Mouse (Mus musculus) limb, embryonic 13.5 days (tissue): Measurements from ENCODE around the gene Abhd17c. TPM values are rescaled to one million over a fixed set of nuclear protein-coding genes. Genes with fewer than 3 reads are reported as not detected.
"Not testable (repeated sequence)": the region's sequence is repeated elsewhere in the genome, so short reads cannot be mapped to it uniquely, and the experiment has no call there.

Experiments used
- ATAC-seq: fragments of 200-750 bp; cut with Nextera tagmentation; 2 replicates; pipeline ENCODE4 v1.8.0; 2017; ENCODE audit warnings: low read depth, moderate number of reproducible peaks, moderate TSS enrichment; ENCODE audit not compliant: low FRiP score
- H3K27ac ChIP-seq: fragments of 300-500 bp; sonication (generic); 2 replicates; pipeline ENCODE4 v1.5.1; 2015; ENCODE audit warnings: inconsistent platforms, mild to moderate bottlenecking, moderate library complexity
- H3K27me3 ChIP-seq: fragments of 300-500 bp; sonication (generic); 2 replicates; pipeline ENCODE4 v1.6.1; 2015; ENCODE audit warnings: mild to moderate bottlenecking, inconsistent platforms
- H3K36me3 ChIP-seq: fragments of 300-500 bp; sonication (generic); 2 replicates; pipeline ENCODE4 v1.6.1; 2015; ENCODE audit warnings: inconsistent platforms, mild to moderate bottlenecking, moderate library complexity
- H3K4me1 ChIP-seq: fragments of 300-500 bp; sonication (generic); 2 replicates; pipeline ENCODE4 v1.6.1; 2015; ENCODE audit warnings: inconsistent platforms
- H3K4me2 ChIP-seq: fragments of 300-500 bp; sonication (generic); replicated peaks from 2 replicates; pipeline ENCODE4 v1.6.1; 2015; ENCODE audit warnings: inconsistent platforms, mild to moderate bottlenecking, moderate library complexity
- H3K4me3 ChIP-seq: fragments of 300-500 bp; sonication (generic); 2 replicates; pipeline ENCODE4 v1.5.1; 2015; ENCODE audit warnings: moderate library complexity, mild to moderate bottlenecking, inconsistent platforms
- H3K9ac ChIP-seq: fragments of 300-500 bp; sonication (generic); 2 replicates; pipeline ENCODE4 v1.6.1; 2015; ENCODE audit warnings: mild to moderate bottlenecking, inconsistent platforms
- H3K9me3 ChIP-seq: fragments of 300-500 bp; sonication (generic); 2 replicates; pipeline ENCODE4 v1.6.1; 2016; ENCODE audit warnings: inconsistent platforms
- WGBS: fragments of 180-500 bp; shearing (Covaris S2); methylation state at CpG from one replicate; pipeline ENCODE4 v1.1.7; 2015; 5-methylcytosine and 5-hydroxymethylcytosine counted together
- polyA plus RNA-seq: library from polyadenylated mRNA; unstranded; fragments of >200 nt; fragmentation: Nextera tagmentation; extraction: Ambion mirVana; gene quantifications from 2 replicates; pipeline ENCODE4 v1.2.1, GENCODE M21; 2015

Abhd17c gene
- polyA plus RNA-seq, 1 experiment from 2014 or later = 25.4 TPM

DNA sequence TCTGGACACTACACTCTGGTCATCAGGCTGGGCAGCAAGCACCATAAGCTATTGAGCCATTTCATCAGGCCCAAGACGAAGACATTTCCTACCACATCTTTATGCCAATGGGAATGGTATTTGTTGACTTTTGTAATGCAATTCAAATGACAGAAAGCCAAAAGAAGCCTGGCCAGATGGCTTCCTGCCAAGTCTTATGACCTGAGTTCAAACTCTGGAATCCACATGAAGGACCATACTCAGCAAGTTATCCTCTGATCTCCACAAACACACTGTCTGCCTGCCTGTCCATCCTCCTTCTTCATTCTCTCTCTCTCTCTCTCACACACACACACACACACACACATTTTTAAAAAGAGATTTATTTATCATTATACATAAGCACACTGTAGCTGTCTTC, 19.0 kb downstream of the Abhd17c start:
- no peak for ATAC-seq
- WGBS = 90% methylated on average over 1 of the region's 1 CpGs
- peaks cover 39% of the 10 kb centered on the region for H3K4me1 ChIP-seq

DNA sequence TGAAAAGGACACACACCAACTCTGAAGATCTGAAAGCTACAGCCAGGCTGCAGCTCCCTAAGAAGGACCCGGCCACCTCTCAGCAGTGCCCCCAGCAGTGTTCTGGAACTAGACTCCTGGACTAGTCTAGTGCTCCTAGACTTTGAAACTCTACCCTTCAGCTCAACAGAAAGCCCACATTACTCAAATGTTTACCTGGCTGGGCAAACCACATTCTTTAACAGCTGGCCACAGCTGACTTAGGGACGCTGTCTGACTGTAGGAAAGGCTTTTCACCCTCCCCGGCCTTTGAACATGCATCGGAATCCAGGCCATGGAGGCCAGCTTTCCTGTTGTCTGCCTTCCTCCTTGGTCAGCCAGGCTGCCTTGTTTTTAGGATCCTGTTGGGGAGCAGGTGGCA, 20.0 kb downstream of the Abhd17c start:
- 73% methylated on average over 4 of the region's 4 CpGs for WGBS
- Histone ChIP-seq H3K4me1 (peaks cover 42% of the 10 kb centered on the region), H3K4me2 (no peak overlapping the region), H3K27ac (no peak overlapping the region), H3K4me3 (no peak overlapping the region), H3K9ac (no peak overlapping the region), H3K27me3 (no peaks in the 10 kb centered on the region), H3K36me3 (no peaks in the 10 kb centered on the region), H3K9me3 (no peaks in the 10 kb centered on the region)
- ATAC-seq = no peak

More for the DNA sequence above, 19.0 kb downstream of the Abhd17c start:
- Histone ChIP-seq H3K4me2 (no peak overlapping the region), H3K27ac (no peak overlapping the region), H3K36me3 (no peaks in the 10 kb centered on the region), H3K9ac (no peak overlapping the region), H3K4me3 (no peak overlapping the region), H3K9me3 (no peaks in the 10 kb centered on the region), H3K27me3 (no peaks in the 10 kb centered on the region)

DNA sequence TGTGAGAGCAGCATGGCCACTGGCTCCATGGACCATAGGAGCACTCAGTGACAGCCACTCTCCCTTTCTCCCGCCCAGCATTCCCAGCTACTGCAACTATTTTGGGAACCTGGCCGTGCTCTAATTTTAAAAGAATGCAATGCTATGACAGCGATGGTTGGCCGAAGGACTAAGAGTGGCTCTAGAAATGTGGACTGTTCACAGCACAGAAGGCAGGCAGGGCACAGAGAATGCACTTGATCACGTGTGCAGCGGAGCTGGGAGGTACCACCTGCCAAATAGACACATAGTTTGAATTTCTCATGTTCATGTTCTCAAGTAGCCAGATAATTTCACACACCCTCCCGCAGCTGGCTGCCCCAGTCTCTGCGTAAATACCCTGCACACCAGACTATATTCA, 23.0 kb downstream of the Abhd17c start:
- Histone ChIP-seq H3K9ac (no peak overlapping the region), H3K36me3 (no peaks in the 10 kb centered on the region), H3K4me3 (no peak overlapping the region), H3K9me3 (no peaks in the 10 kb centered on the region), H3K27ac (peak overlapping the region; percentile 58), H3K4me2 (no peak overlapping the region), H3K27me3 (no peaks in the 10 kb centered on the region), H3K4me1 (peaks cover 58% of the 10 kb centered on the region)
- ATAC-seq = peak; percentile 87
- WGBS = 61% methylated on average over 8 of the region's 8 CpGs

DNA sequence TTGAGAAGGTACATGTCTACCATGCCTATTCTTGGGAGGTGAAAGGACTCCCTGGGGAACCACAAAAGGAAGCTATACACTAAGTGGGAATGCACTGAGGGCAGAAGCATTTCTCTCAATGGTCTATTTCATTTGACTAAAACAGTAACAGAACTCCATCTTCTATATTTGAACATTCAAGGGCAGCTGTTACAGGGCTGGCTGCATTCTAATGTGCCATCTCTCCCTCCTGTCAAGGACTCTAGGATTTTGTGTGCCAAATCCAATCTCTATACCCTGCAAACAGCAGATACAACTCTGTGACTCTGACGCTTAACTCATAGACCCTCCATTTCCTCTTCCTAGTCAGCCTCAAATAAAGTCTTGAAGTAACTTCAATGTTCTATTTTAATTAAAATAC, 26.0 kb downstream of the Abhd17c start:
- Histone ChIP-seq H3K27ac (no peak overlapping the region), H3K36me3 (no peaks in the 10 kb centered on the region), H3K9ac (no peak overlapping the region), H3K4me1 (peaks cover 56% of the 10 kb centered on the region), H3K9me3 (no peaks in the 10 kb centered on the region), H3K27me3 (no peaks in the 10 kb centered on the region), H3K4me2 (no peak overlapping the region), H3K4me3 (no peak overlapping the region)
- WGBS = 81% methylated on average over 1 of the region's 1 CpGs
- no peak for ATAC-seq

DNA sequence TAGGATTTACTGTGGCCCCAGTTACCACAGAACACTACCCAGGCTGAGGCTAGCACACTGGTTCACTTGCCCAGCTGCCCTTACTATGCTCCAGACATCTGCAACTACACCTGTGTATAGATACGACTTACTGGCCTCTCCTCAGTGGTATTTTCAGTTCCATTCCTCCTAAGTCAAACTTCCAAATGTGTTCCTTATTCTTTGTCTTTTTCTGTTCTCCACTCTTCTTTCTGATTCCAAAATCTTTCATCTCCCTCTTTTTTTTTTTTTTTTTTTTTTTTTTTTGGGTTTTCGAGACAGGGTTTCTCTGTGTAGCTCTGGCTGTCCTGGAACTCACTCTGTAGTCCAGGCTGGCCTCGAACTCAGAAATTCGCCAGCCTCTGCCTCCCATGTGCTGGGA, 28.0 kb downstream of the Abhd17c start:
- H3K4me1 ChIP-seq = peaks cover 57% of the 10 kb centered on the region
- not testable (repeated sequence) for H3K4me3 ChIP-seq, H3K27me3 ChIP-seq, H3K9me3 ChIP-seq, H3K4me2 ChIP-seq, H3K9ac ChIP-seq, H3K27ac ChIP-seq, ATAC-seq, H3K36me3 ChIP-seq
- WGBS = 86% methylated on average over 4 of the region's 4 CpGs

DNA sequence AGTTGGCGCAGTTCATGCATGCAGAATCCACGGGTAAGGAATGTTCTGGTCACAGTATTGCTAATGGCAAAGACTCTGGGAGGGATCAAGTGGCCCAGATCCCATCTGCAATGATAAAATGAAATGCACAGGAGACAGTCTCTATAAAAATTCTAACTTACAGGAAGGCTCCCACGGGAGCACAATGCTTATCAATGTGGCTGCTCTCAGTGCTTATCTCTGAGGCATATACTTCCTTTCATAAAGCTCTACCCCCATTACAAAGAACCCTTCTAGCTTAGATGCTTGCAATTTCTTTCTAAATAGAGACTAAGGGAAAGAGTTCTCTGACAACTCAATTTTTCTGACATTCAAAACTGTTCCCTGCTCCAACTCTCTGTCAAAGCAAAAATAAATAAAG, 29.9 kb downstream of the Abhd17c start:
- Histone ChIP-seq H3K27ac (no peak overlapping the region), H3K9me3 (no peaks in the 10 kb centered on the region), H3K4me2 (no peak overlapping the region), H3K9ac (no peak overlapping the region), H3K4me1 (peaks cover 59% of the 10 kb centered on the region), H3K27me3 (no peaks in the 10 kb centered on the region), H3K36me3 (no peaks in the 10 kb centered on the region), H3K4me3 (no peak overlapping the region)
- 80% methylated on average over 3 of the region's 3 CpGs for WGBS
- no peak for ATAC-seq

DNA sequence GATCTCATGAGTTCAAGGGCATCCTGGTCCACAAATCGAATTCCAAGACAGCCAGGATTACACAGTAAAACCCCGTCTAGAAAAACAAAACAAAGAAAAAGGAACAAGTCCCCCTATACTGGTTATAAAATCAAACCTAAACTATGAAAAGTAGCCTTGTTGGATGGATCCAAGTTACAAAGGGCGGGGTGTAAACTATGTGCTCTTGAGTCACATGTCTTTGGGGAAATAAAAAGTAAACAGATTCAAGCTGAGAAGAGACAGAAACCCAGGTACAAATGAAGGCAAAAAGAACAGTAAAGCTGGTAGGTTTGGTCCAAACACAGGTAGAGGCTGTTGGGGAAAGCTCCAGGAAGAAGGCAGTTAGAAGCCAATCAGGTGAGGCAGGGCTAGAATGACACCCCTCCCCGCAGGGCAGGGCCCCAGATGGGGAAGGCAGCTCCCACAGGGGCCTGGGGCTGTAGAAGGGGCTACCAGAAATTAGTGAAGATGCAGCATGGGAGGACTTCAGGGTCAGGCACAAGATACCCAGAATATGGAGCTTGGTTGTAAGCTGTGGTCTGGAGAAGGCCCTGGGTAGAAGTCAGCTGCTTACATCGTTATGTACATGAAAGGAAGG, 31.4 kb downstream of the Abhd17c start:
- no peaks in the 10 kb centered on the region for H3K36me3 ChIP-seq
- H3K27ac ChIP-seq = no peak overlapping the region
- ATAC-seq = no peak
- WGBS = 66% methylated on average over 5 of the region's 5 CpGs
- no peaks in the 10 kb centered on the region for H3K9me3 ChIP-seq
- no peak overlapping the region for H3K9ac ChIP-seq
- no peak overlapping the region for H3K4me3 ChIP-seq
- no peaks in the 10 kb centered on the region for H3K27me3 ChIP-seq
- H3K4me2 ChIP-seq = no peak overlapping the region
- peaks cover 57% of the 10 kb centered on the region for H3K4me1 ChIP-seq

DNA sequence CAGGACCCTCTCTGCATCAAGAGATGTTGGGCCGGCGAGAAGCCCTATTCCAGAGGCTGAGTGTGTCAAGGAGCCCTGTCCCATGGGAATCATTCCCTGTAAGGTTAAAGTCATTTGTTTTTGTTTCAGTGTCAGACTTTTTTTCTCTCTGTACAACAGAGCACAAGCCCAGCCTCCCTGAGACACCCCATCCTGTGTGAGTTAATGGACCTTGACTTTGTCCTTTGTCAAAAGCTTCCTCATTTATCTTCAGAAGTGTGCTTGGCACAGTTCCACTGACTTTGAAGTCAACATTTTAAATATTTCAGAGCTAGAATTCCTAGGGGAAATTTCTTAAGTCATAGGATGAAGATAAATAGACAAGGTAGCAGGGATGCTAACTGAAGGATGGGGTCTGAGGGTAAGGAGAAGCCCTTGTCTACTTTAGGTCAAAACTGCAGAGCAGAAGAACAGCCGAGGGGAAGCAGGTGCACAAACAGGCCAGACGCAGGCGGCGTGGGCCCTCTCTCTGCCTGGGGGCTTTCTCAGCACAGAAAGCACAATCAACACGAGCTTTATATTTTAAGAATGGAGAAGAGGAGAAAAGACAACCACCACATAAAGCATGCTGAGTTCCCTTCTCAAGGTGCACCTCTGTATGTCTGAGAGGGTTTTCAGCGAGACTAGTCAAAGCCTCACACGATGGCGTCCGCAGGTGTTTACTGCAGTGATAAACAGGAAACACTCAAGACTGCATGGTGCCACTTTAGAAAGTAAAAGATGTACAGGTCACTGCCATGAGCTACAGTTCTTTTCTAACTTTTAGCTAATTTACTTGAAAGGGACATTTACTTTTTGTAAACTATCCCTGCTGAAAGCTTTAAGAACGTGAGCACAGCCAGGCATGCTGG, 32.2 kb downstream of the Abhd17c start:
- H3K9ac ChIP-seq = no peak overlapping the region
- peaks cover 51% of the 10 kb centered on the region for H3K4me1 ChIP-seq
- 65% methylated on average over 12 of the region's 12 CpGs for WGBS
- no peaks in the 10 kb centered on the region for H3K9me3 ChIP-seq
- no peaks in the 10 kb centered on the region for H3K27me3 ChIP-seq
- no peak for ATAC-seq
- H3K4me2 ChIP-seq = no peak overlapping the region
- H3K36me3 ChIP-seq = no peaks in the 10 kb centered on the region
- no peak overlapping the region for H3K27ac ChIP-seq
- H3K4me3 ChIP-seq = no peak overlapping the region

DNA sequence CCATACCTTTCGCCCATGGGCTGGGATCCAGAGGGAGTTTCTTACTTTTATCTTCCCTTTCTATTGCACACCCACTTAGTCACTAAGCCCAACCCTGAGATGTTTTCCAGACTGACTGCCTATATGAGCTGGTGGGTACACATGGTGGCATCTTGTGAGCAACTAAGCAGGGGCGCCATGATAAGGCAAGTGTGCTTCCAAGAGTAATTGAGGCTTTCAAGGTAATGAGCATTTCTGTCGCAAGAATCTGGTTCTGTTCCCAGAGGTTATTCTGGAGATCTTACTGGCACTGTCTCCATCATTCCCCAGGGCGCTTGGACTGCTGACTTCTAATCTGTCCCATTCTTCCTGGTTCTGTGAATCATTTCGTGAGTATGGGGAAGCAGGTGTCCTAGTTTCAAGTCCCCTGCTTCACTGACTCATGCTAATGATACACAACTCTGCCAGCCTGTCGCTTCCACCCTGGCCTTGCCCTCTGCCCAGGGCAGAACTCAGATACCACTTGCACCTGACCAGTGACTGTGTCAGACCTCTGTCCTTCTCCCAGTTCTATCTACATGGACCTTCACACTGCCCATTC, 34.1 kb downstream of the Abhd17c start:
- Histone ChIP-seq H3K9me3 (no peaks in the 10 kb centered on the region), H3K27me3 (no peaks in the 10 kb centered on the region), H3K9ac (no peak overlapping the region), H3K27ac (no peak overlapping the region), H3K4me2 (no peak overlapping the region), H3K36me3 (peaks cover 16% of the 10 kb centered on the region), H3K4me1 (peaks cover 49% of the 10 kb centered on the region), H3K4me3 (no peak overlapping the region)
- no peak for ATAC-seq
- WGBS = 91% methylated on average over 6 of the region's 6 CpGs

DNA sequence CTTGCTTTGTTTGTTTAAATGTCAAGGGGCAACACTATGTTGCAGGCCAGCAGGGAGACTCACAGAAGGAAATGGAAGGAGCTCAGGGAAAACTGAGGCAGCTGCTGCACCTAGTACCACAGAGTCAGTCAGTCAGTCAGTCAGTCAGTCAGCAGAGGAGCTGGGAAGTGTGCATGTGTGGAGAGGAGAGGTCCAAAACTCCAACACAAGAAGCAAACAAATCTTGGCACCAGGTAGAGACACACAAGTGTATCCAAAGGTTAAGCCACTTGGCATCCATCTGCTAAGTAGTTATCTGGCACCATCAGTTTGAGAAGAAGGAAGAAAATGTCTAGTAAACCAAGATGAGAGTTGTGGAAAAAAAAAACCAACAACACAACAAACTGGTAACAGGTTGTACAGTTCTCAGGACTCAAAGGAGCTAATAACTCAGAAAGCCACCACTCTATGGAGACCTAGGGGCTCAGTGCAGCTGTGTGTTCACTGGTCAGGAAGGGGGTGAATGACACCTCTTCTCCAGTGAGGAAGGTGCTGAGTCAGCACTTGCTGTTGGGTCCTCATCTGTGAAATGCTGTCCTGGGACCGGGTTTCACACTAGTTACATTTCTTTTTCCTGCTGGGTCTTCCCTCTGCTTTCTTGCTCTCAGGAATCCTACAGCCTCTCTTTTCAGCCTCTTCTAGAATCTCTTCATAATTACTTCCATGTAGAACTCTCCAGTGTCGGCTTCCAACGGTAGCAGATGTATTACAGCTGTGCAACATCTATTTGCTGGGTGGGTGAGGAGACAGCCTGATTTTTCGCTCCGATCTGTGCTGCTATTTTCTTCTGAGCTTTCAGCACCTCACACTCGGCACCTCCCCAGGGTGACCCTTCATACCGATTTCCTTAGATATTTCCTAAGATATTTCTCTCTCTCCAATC, 34.8 kb downstream of the Abhd17c start:
- ATAC-seq = no peak
- Histone ChIP-seq H3K27ac (no peak overlapping the region), H3K9me3 (no peaks in the 10 kb centered on the region), H3K4me2 (no peak overlapping the region), H3K36me3 (peaks cover 17% of the 10 kb centered on the region), H3K27me3 (no peaks in the 10 kb centered on the region), H3K9ac (no peak overlapping the region), H3K4me3 (no peak overlapping the region), H3K4me1 (peaks cover 49% of the 10 kb centered on the region)
- 60% methylated on average over 7 of the region's 7 CpGs for WGBS

DNA sequence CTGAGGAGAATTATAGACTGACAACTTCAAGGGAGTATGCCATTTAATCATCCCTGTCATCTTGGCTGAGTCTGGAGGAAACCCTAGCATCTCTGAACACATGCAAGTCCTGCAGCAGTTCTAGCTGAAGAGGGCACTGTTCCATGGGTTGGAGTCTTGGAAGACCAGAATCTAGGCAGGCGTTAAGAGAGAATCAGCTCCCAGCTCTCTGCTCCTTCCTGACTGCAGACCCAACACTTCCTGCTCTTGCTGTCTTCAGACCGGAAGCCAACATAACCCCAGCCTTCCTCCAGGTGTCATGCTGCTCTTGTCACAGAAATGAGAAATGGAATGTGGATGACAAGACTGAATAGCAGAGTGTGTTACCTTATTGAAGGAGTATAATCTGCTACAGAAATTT, 36.3 kb downstream of the Abhd17c start:
- H3K9me3 ChIP-seq = no peaks in the 10 kb centered on the region
- no peak overlapping the region for H3K4me2 ChIP-seq
- ATAC-seq = no peak
- peaks cover 23% of the 10 kb centered on the region for H3K36me3 ChIP-seq
- H3K27me3 ChIP-seq = no peaks in the 10 kb centered on the region
- no peak overlapping the region for H3K4me3 ChIP-seq
- WGBS = 60% methylated on average over 2 of the region's 2 CpGs
- H3K27ac ChIP-seq = no peak overlapping the region
- peaks cover 36% of the 10 kb centered on the region for H3K4me1 ChIP-seq
- no peak overlapping the region for H3K9ac ChIP-seq

DNA sequence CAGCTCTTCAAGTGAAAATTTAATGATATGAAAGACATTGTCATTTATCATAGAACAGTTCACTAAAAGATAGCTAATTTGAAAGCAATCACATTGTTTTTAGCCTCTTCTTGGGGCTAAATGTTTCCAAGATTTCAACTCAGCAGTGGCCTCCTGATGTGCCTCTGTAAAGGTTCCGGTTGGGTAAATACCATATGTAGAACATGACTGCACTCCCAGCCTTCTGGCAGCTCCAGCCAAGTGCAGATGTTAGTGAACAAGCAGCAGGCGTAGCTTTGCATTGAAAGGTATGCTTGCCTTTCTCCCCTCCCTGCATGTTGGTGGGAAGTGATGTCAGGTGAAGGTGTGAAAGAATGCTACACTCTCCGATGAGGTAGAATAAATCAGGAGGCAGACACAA, 36.9 kb downstream of the Abhd17c start:
- peaks cover 31% of the 10 kb centered on the region for H3K4me1 ChIP-seq
- no peaks in the 10 kb centered on the region for H3K27me3 ChIP-seq
- peaks cover 28% of the 10 kb centered on the region for H3K36me3 ChIP-seq
- no peak for ATAC-seq
- no peak overlapping the region for H3K4me2 ChIP-seq
- H3K9me3 ChIP-seq = no peaks in the 10 kb centered on the region
- no peak overlapping the region for H3K27ac ChIP-seq
- no peak overlapping the region for H3K4me3 ChIP-seq
- 72% methylated on average over 3 of the region's 3 CpGs for WGBS
- no peak overlapping the region for H3K9ac ChIP-seq
